In the genomic region with DNA sequence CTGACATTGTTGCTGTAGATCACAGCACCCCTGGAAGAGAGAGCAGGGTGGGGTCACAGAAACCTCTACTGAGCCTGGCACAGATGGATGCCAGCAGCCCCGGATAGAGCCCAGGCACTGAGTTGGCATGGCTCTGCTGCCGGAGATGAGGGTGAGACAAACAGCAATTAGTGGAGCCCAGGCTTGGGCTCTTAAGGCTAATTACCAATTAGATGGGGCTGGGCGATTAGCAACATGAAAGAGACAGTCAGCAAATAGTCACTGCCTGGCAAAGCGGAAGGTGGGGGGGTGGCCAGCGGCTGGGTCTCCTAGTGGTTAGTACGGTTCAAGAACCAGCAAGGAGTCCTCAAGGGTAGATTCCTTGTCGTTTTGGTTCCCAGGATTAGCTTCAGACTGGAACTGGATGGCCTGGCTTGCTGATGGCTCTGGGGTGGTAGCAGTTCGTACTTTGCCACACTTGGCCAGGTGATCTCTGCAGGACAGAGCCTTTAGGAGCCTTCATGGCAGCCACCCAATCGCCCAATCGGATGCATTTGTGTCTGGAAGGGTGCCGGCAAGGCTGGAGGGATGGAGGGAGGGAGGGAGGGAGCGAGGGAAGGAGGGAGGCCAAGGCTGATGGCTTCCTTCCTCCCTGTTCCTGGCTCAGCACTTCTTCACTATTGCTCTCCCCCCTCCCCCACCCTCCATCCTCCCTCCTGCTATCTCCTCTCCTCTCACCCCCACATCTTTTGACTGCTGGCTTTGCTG, we compare ENCODE assay signal across 13 mouse cellular contexts. TPM values are rescaled to one million over a fixed set of nuclear protein-coding genes. Genes with fewer than 3 reads are reported as not detected.
DNase-seq lines count a peak whose midpoint lies in the region; ATAC-seq and TF ChIP-seq lines count a peak whose summit lies in the region.
"Had no signal": no experiment of that assay in that cellular context is flagged by ENCODE, and none has a peak within 500 bp of the region (broad histone marks: within the 10 kb centered on the region; RNA-seq: fewer than 3 reads in every experiment).

No protein-coding gene starts in this region.

- H3K27ac ChIP-seq in lung, embryonic 15.5 days, result no peak overlapping the region
- H3K27ac ChIP-seq in lung, postnatal 0 days (ENCODE audit: low read length), result no peak overlapping the region
- H3K27ac ChIP-seq: embryonic facial prominence, embryonic 12.5 days; heart, adult 2 months; kidney, postnatal 0 days; liver, embryonic 13.5 days had no signal

- H3K27me3 ChIP-seq in lung, embryonic 15.5 days, result peaks cover 50% of the 10 kb centered on the region
- peaks cover 11% of the 10 kb centered on the region; the same call in 1 of the 2 replicates for H3K27me3 ChIP-seq in lung, postnatal 0 days (replicated peaks; ENCODE audit: insufficient read depth, low read length)

- 38% methylated on average over 12 of the region's 12 CpGs for WGBS in lung, embryonic 15.5 days
- 64% methylated on average over 8 of the region's 12 CpGs for WGBS in lung, postnatal 0 days

- no peak for TF ChIP-seq CTCF in lung, postnatal 0 days (IDR thresholded peaks at IDR 0.05)

- TF ChIP-seq EP300 in lung, postnatal 0 days (IDR thresholded peaks at IDR 0.05), result no peak

- no peak overlapping the region for H3K4me3 ChIP-seq in lung, embryonic 15.5 days
- no peak overlapping the region for H3K4me3 ChIP-seq in lung, postnatal 0 days (ENCODE audit: low read depth, low read length)
- H3K4me3 ChIP-seq: embryonic facial prominence, embryonic 12.5 days; heart, adult 2 months; liver, embryonic 13.5 days had no signal

- H3K9me3 ChIP-seq in lung, embryonic 15.5 days, result no peaks in the 10 kb centered on the region
- no peaks in the 10 kb centered on the region for H3K9me3 ChIP-seq in lung, postnatal 0 days (ENCODE audit: low read length)
- H3K9me3 ChIP-seq: embryonic facial prominence, embryonic 12.5 days; liver, embryonic 13.5 days had no signal

- no peak overlapping the region for H3K4me2 ChIP-seq in lung, embryonic 15.5 days
- H3K4me2 ChIP-seq in lung, postnatal 0 days (replicated peaks; ENCODE audit: low read depth, low read length), result no peak overlapping the region
- H3K4me2 ChIP-seq: embryonic facial prominence, embryonic 12.5 days; liver, embryonic 13.5 days had no signal

- no peaks in the 10 kb centered on the region for H3K36me3 ChIP-seq in lung, embryonic 15.5 days
- no peaks in the 10 kb centered on the region for H3K36me3 ChIP-seq in lung, postnatal 0 days (ENCODE audit: insufficient read depth, low read length)
- H3K36me3 ChIP-seq: embryonic facial prominence, embryonic 12.5 days; liver, embryonic 13.5 days had no signal

- ATAC-seq in lung, embryonic 15.5 days (ENCODE audit: borderline replicate concordance, extremely low read depth, low FRiP score, low TSS enrichment), result 0 out of 2 replicates have a peak, but pooled peaks have one; percentile 7
- ATAC-seq in lung, postnatal 0 days, result no peak

- H3K4me1 ChIP-seq in lung, embryonic 15.5 days, result peaks cover 28% of the 10 kb centered on the region
- 0 out of 2 replicates have a peak, but pooled peaks cover 2% of the 10 kb centered on the region for H3K4me1 ChIP-seq in lung, postnatal 0 days (ENCODE audit: insufficient read depth, low read depth, low read length)

- peak; percentile 18 for DNase-seq in adrenal gland, adult 2 months
- DNase-seq in adrenal gland, postnatal 4 days (ENCODE audit: low spot score in 2 of 2), result no peak
- no peak for DNase-seq in lung, postnatal 0 days (ENCODE audit: low spot score)
- DNase-seq in layer of hippocampus, adult 9-11 months, result peak; percentile 53
- DNase-seq in right cerebral cortex, postnatal 4 days, result peak; percentile 47
- no peak for DNase-seq in thymus, postnatal 4 days
- no peak for DNase-seq in ovary, postnatal 10 days (ENCODE audit: low spot score)
- DNase-seq: heart, adult 2 months; liver, embryonic 13.5 days had no signal

- H3K9ac ChIP-seq in lung, embryonic 15.5 days, result no peak overlapping the region
- H3K9ac ChIP-seq in lung, postnatal 0 days (replicated peaks; ENCODE audit: low read depth), result no peak overlapping the region
- H3K9ac ChIP-seq: embryonic facial prominence, embryonic 12.5 days; liver, embryonic 13.5 days had no signal

RNA-seq across cellular contexts. Expression of a gene that starts 24.1 kb away (rescaled TPM):
- total RNA-seq in adrenal gland, adult 2 months (2021), result 100 to 1,000 TPM; 204 to 395 TPM
- 125 and 220 TPM in 2 replicates for polyA plus RNA-seq in adrenal gland, adult 2 months (2012; rRNA removed)
- 100 to 1,000 TPM; 215 to 226 TPM for total RNA-seq in adrenal gland, postnatal 4 days (2021)
- polyA plus RNA-seq in lung, embryonic 15.5 days (2015; fragmentation: Nextera tagmentation; extraction: Ambion mirVana), result 199 and 205 TPM in 2 replicates
- polyA plus RNA-seq in lung, postnatal 0 days (2015; fragmentation: Nextera tagmentation; extraction: Ambion mirVana), result 94.7 and 95.1 TPM in 2 replicates

RNA-seq across cellular contexts. Expression of a gene that starts 55.2 kb away (rescaled TPM):
- total RNA-seq in adrenal gland, adult 2 months (2021), result 1 to 10 TPM; 2.6 to 5.7 TPM
- polyA plus RNA-seq in adrenal gland, adult 2 months (2012; rRNA removed), result 8.0 and 14.2 TPM in 2 replicates
- 10 to 100 TPM; 15.3 to 20.4 TPM for total RNA-seq in adrenal gland, postnatal 4 days (2021)
- polyA plus RNA-seq in lung, embryonic 15.5 days (2015; fragmentation: Nextera tagmentation; extraction: Ambion mirVana), result 3.4 and 5.1 TPM in 2 replicates
- polyA plus RNA-seq in lung, postnatal 0 days (2015; fragmentation: Nextera tagmentation; extraction: Ambion mirVana), result 0.43 and 0.50 TPM in 2 replicates
- total RNA-seq: MEL had no signal

Comparison
In these comparisons a context has a peak if more than half of its experiments do, and no peak if none do; other contexts are left out.
1. DNase-seq: peak in adrenal gland, adult 2 months (single experiment), layer of hippocampus, adult 9-11 months (single experiment) and right cerebral cortex, postnatal 4 days (single experiment); none in adrenal gland, postnatal 4 days (0 of 2), lung, postnatal 0 days (single experiment), thymus, postnatal 4 days (single experiment) and ovary, postnatal 10 days (single experiment).